Mouse (Mus musculus): ENCODE measurements around the gene Pex3.

- TF ChIP-seq GATA1 (IDR thresholded peaks at IDR 0.05; ENCODE audit: low read length) (no peak), TAL1 (IDR thresholded peaks at IDR 0.05; ENCODE audit: low read length) (no peak)
These were observed 73.6 kb downstream of the Pex3 start for GRCm38 (mm10) chr10:13479341-13479740.

Measured in erythroblast, embryonic 14.5 days (primary cell).